Mouse (Mus musculus): ENCODE results near the gene Gcm1. TPM values are rescaled to one million over a fixed set of nuclear protein-coding genes. Genes with fewer than 3 reads are reported as not detected.
"Not testable (repeated sequence)": the region's sequence is repeated elsewhere in the genome, so short reads cannot be mapped to it uniquely, and the experiment has no call there.

The Gcm1 gene
- polyA plus RNA-seq, 1 experiment from 2014 or later: 0.41 TPM

- no peak overlapping the region for H3K4me2 ChIP-seq (ENCODE audit: low read depth, low read length)
- H3K4me1 ChIP-seq (replicated peaks; ENCODE audit: control insufficient read depth, insufficient read depth, low read length): 0 out of 2 replicates have a peak, but pooled peaks cover 2% of the 10 kb centered on the region
- no peaks in the 10 kb centered on the region for H3K36me3 ChIP-seq (ENCODE audit: control insufficient read depth, insufficient read depth, low read length)
- no peaks in the 10 kb centered on the region for H3K9me3 ChIP-seq (ENCODE audit: control insufficient read depth, low read length)
- 82% methylated on average over 9 of the region's 9 CpGs for WGBS
- H3K9ac ChIP-seq (ENCODE audit: low read length): no peak overlapping the region
- no peak for ATAC-seq (ENCODE audit: low read depth)
- no peak overlapping the region for H3K4me3 ChIP-seq (ENCODE audit: low read length)
- no peak overlapping the region for H3K27ac ChIP-seq (ENCODE audit: low read length)
- H3K27me3 ChIP-seq (ENCODE audit: control insufficient read depth, insufficient read depth, low read depth, low read length): no peaks in the 10 kb centered on the region
Measured at GRCm38 (mm10) chr9:78062392-78062791, 10.7 kb downstream of the Gcm1 start.

DNA sequence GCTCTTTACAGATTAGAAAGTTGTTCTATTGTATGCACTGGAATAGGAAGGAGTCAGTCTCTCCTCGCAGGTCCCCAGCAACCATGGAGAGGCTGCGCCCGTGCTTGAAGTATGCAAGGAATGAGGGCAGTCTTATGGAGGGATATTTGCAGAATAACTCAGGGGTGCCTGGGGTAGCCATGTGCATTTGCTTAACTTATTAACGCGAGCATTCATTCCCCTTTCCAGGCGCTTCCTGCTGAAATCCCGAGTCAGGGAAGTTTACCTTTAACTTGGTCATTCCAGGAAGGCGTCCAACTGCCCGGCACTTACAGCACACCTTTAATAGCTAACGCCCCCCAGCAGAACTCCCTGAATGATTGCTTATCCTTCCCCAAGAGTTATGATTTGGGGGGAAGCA is 12.4 kb downstream of the Gcm1 start:
- Histone ChIP-seq H3K4me2 (ENCODE audit: low read depth, low read length) (no peak overlapping the region), H3K27ac (ENCODE audit: low read length) (peak overlapping the region; percentile 67), H3K9me3 (ENCODE audit: control insufficient read depth, low read length) (no peaks in the 10 kb centered on the region), H3K9ac (ENCODE audit: low read length) (no peak overlapping the region), H3K27me3 (ENCODE audit: control insufficient read depth, insufficient read depth, low read depth, low read length) (no peaks in the 10 kb centered on the region), H3K4me1 (replicated peaks; ENCODE audit: control insufficient read depth, insufficient read depth, low read length) (0 out of 2 replicates have a peak, but pooled peaks cover 2% of the 10 kb centered on the region), H3K4me3 (ENCODE audit: low read length) (no peak overlapping the region), H3K36me3 (ENCODE audit: control insufficient read depth, insufficient read depth, low read length) (no peaks in the 10 kb centered on the region)
- ATAC-seq (ENCODE audit: low read depth): peak; percentile 92
- WGBS: 41% methylated on average over 10 of the region's 10 CpGs

DNA sequence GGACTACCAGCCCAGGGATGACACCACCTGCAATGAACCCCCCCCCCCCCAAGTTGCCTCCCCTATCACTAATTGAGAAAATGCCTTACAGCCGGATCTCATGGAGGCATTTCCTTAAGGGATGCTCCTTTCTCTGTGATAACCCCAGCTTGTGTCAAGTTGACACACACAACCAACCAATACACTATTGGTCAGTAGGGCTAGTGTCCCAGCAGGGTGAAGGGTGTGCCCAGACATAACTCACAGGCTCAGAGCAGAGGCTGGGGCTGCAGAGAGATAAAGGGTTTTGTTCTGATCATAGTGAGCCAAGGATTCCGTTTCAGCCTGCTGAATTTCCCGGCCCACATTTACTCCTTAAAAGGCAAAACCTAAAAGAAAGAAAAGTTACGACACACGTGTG is 18.8 kb downstream of the Gcm1 start:
- ATAC-seq (ENCODE audit: low read depth): no peak
- H3K27me3 ChIP-seq (ENCODE audit: control insufficient read depth, insufficient read depth, low read depth, low read length): no peaks in the 10 kb centered on the region

GRCm38 (mm10) chr9:78071626-78072025 is 19.9 kb downstream of the Gcm1 start:
- H3K4me1 ChIP-seq (replicated peaks; ENCODE audit: control insufficient read depth, insufficient read depth, low read length): no peaks in the 10 kb centered on the region
- no peak for ATAC-seq (ENCODE audit: low read depth)
- no peak overlapping the region for H3K4me2 ChIP-seq (ENCODE audit: low read depth, low read length)
- no peaks in the 10 kb centered on the region for H3K9me3 ChIP-seq (ENCODE audit: control insufficient read depth, low read length)
- H3K36me3 ChIP-seq (ENCODE audit: control insufficient read depth, insufficient read depth, low read length): no peaks in the 10 kb centered on the region
- WGBS: 82% methylated on average over 4 of the region's 4 CpGs
- no peak overlapping the region for H3K4me3 ChIP-seq (ENCODE audit: low read length)
- H3K27ac ChIP-seq (ENCODE audit: low read length): no peak overlapping the region
- H3K27me3 ChIP-seq (ENCODE audit: control insufficient read depth, insufficient read depth, low read depth, low read length): no peaks in the 10 kb centered on the region
- H3K9ac ChIP-seq (ENCODE audit: low read length): no peak overlapping the region

More for the DNA sequence above, 18.8 kb downstream of the Gcm1 start:
- Histone ChIP-seq H3K4me1 (replicated peaks; ENCODE audit: control insufficient read depth, insufficient read depth, low read length) (no peaks in the 10 kb centered on the region), H3K4me2 (ENCODE audit: low read depth, low read length) (no peak overlapping the region), H3K4me3 (ENCODE audit: low read length) (no peak overlapping the region), H3K27ac (ENCODE audit: low read length) (no peak overlapping the region), H3K9ac (ENCODE audit: low read length) (no peak overlapping the region), H3K9me3 (ENCODE audit: control insufficient read depth, low read length) (no peaks in the 10 kb centered on the region), H3K36me3 (ENCODE audit: control insufficient read depth, insufficient read depth, low read length) (no peaks in the 10 kb centered on the region)
- WGBS: 52% methylated on average over 5 of the region's 5 CpGs

GRCm38 (mm10) chr9:78073291-78073690 is 21.6 kb downstream of the Gcm1 start:
- not testable (repeated sequence) for H3K9me3 ChIP-seq (ENCODE audit: control insufficient read depth, low read length); H3K36me3 ChIP-seq (ENCODE audit: control insufficient read depth, insufficient read depth, low read length); ATAC-seq (ENCODE audit: low read depth); H3K4me2 ChIP-seq (ENCODE audit: low read depth, low read length); H3K9ac ChIP-seq (ENCODE audit: low read length); H3K4me1 ChIP-seq (replicated peaks; ENCODE audit: control insufficient read depth, insufficient read depth, low read length); H3K27me3 ChIP-seq (ENCODE audit: control insufficient read depth, insufficient read depth, low read depth, low read length); H3K4me3 ChIP-seq (ENCODE audit: low read length); H3K27ac ChIP-seq (ENCODE audit: low read length)
- 86% methylated on average over 3 of the region's 3 CpGs for WGBS

- H3K9me3 ChIP-seq (ENCODE audit: control insufficient read depth, low read length): no peaks in the 10 kb centered on the region
- H3K4me1 ChIP-seq (replicated peaks; ENCODE audit: control insufficient read depth, insufficient read depth, low read length): no peaks in the 10 kb centered on the region
- H3K9ac ChIP-seq (ENCODE audit: low read length): no peak overlapping the region
- 80% methylated on average over 13 of the region's 13 CpGs for WGBS
- H3K27ac ChIP-seq (ENCODE audit: low read length): no peak overlapping the region
- no peak for ATAC-seq (ENCODE audit: low read depth)
- no peaks in the 10 kb centered on the region for H3K36me3 ChIP-seq (ENCODE audit: control insufficient read depth, insufficient read depth, low read length)
- no peak overlapping the region for H3K4me3 ChIP-seq (ENCODE audit: low read length)
- H3K27me3 ChIP-seq (ENCODE audit: control insufficient read depth, insufficient read depth, low read depth, low read length): no peaks in the 10 kb centered on the region
- H3K4me2 ChIP-seq (ENCODE audit: low read depth, low read length): no peak overlapping the region
Measured at GRCm38 (mm10) chr9:78073713-78074340, 22.1 kb downstream of the Gcm1 start.

GRCm38 (mm10) chr9:78075256-78075655 is 23.5 kb downstream of the Gcm1 start:
- Histone ChIP-seq H3K9ac (ENCODE audit: low read length) (no peak overlapping the region), H3K9me3 (ENCODE audit: control insufficient read depth, low read length) (no peaks in the 10 kb centered on the region), H3K27ac (ENCODE audit: low read length) (no peak overlapping the region), H3K36me3 (ENCODE audit: control insufficient read depth, insufficient read depth, low read length) (no peaks in the 10 kb centered on the region), H3K4me1 (replicated peaks; ENCODE audit: control insufficient read depth, insufficient read depth, low read length) (no peaks in the 10 kb centered on the region), H3K27me3 (ENCODE audit: control insufficient read depth, insufficient read depth, low read depth, low read length) (no peaks in the 10 kb centered on the region), H3K4me2 (ENCODE audit: low read depth, low read length) (no peak overlapping the region), H3K4me3 (ENCODE audit: low read length) (no peak overlapping the region)
- 82% methylated on average over 3 of the region's 3 CpGs for WGBS
- ATAC-seq (ENCODE audit: low read depth): no peak

GRCm38 (mm10) chr9:78078240-78078639 is 26.5 kb downstream of the Gcm1 start:
- no peak for ATAC-seq (ENCODE audit: low read depth)
- no peaks in the 10 kb centered on the region for H3K4me1 ChIP-seq (replicated peaks; ENCODE audit: control insufficient read depth, insufficient read depth, low read length)
- no peak overlapping the region for H3K4me2 ChIP-seq (ENCODE audit: low read depth, low read length)
- peaks cover 10% of the 10 kb centered on the region for H3K36me3 ChIP-seq (ENCODE audit: control insufficient read depth, insufficient read depth, low read length)
- H3K27me3 ChIP-seq (ENCODE audit: control insufficient read depth, insufficient read depth, low read depth, low read length): no peaks in the 10 kb centered on the region
- H3K9me3 ChIP-seq (ENCODE audit: control insufficient read depth, low read length): no peaks in the 10 kb centered on the region
- H3K27ac ChIP-seq (ENCODE audit: low read length): no peak overlapping the region
- 22% methylated on average over 2 of the region's 2 CpGs for WGBS
- no peak overlapping the region for H3K9ac ChIP-seq (ENCODE audit: low read length)
- no peak overlapping the region for H3K4me3 ChIP-seq (ENCODE audit: low read length)

- WGBS: 81% methylated on average over 7 of the region's 7 CpGs
- H3K4me1 ChIP-seq (replicated peaks; ENCODE audit: control insufficient read depth, insufficient read depth, low read length): no peaks in the 10 kb centered on the region
- no peak overlapping the region for H3K4me2 ChIP-seq (ENCODE audit: low read depth, low read length)
- H3K9me3 ChIP-seq (ENCODE audit: control insufficient read depth, low read length): no peaks in the 10 kb centered on the region
- H3K27ac ChIP-seq (ENCODE audit: low read length): no peak overlapping the region
- no peaks in the 10 kb centered on the region for H3K27me3 ChIP-seq (ENCODE audit: control insufficient read depth, insufficient read depth, low read depth, low read length)
- no peak overlapping the region for H3K9ac ChIP-seq (ENCODE audit: low read length)
- H3K4me3 ChIP-seq (ENCODE audit: low read length): no peak overlapping the region
- ATAC-seq (ENCODE audit: low read depth): no peak
- H3K36me3 ChIP-seq (ENCODE audit: control insufficient read depth, insufficient read depth, low read length): peaks cover 37% of the 10 kb centered on the region
Measured at GRCm38 (mm10) chr9:78081835-78082234, 30.1 kb downstream of the Gcm1 start.

GRCm38 (mm10) chr9:78084341-78084740 is 32.6 kb downstream of the Gcm1 start:
- 86% methylated on average over 4 of the region's 4 CpGs for WGBS

More at GRCm38 (mm10) chr9:78084341-78084740, 32.6 kb downstream of the Gcm1 start:
- no peak overlapping the region for H3K9ac ChIP-seq (ENCODE audit: low read length)
- ATAC-seq (ENCODE audit: low read depth): no peak
- H3K36me3 ChIP-seq (ENCODE audit: control insufficient read depth, insufficient read depth, low read length): peaks cover 39% of the 10 kb centered on the region
- H3K27ac ChIP-seq (ENCODE audit: low read length): no peak overlapping the region
- H3K4me3 ChIP-seq (ENCODE audit: low read length): no peak overlapping the region
- no peak overlapping the region for H3K4me2 ChIP-seq (ENCODE audit: low read depth, low read length)
- no peaks in the 10 kb centered on the region for H3K9me3 ChIP-seq (ENCODE audit: control insufficient read depth, low read length)
- no peaks in the 10 kb centered on the region for H3K27me3 ChIP-seq (ENCODE audit: control insufficient read depth, insufficient read depth, low read depth, low read length)
- no peaks in the 10 kb centered on the region for H3K4me1 ChIP-seq (replicated peaks; ENCODE audit: control insufficient read depth, insufficient read depth, low read length)
